Mouse (Mus musculus) 416B (cell line): ENCODE measurements at regions not wholly inside any gene's neighbourhood (a gene's known extent, or its start where the extent isn't known, plus 50 kb on each side); places are given as distances from the start of the nearest gene placed in this dataset.
"Not testable (repeated sequence)": the region's sequence is repeated elsewhere in the genome, so short reads cannot be mapped to it uniquely, and the experiment has no call there.

Source experiments
- DNase-seq: peaks from one replicate; pipeline ENCODE4 v3.0.0; 2011; ENCODE audit warnings: low read depth

DNA sequence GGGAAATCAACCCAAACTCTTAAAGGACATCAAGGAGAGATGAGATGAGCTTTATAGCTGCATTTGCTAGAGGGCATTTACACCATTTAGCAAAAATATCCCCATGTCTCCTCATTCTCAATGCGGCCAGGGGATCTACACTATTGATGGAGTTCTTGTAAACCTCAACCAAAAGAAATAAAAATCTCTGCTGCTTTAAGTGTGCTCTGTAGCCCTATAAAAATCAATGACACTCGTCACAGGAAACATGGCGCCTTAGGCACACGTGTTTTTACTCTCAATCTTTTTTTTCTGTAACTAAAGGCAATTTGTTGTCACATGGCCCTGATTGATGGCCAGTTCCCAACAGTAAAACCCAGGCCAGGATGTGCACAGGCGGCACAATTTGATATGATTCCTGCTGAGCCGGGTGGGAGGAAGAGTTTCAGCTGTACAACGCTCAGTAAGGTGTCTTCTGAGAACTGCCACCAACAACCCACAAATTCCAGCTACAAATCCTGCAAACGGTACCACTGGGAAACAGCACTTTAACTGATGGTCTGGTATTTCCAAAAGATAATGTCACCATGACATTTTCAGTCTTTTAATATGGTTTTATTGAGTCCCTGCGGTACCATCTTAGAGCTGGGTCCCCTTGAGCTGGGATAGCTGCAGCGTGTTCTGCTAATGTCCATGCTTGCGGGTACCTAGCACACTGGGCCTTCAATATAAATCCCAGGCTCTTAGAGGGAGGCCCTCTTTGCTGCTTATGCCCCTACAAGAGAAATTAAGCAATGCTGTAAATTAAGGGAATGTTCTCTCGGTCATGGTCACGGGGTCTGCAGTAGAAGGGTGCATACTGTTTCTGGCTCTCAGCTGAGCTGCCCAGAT is 78.8 kb downstream of the Tpbg start:
- no peak for DNase-seq

DNA sequence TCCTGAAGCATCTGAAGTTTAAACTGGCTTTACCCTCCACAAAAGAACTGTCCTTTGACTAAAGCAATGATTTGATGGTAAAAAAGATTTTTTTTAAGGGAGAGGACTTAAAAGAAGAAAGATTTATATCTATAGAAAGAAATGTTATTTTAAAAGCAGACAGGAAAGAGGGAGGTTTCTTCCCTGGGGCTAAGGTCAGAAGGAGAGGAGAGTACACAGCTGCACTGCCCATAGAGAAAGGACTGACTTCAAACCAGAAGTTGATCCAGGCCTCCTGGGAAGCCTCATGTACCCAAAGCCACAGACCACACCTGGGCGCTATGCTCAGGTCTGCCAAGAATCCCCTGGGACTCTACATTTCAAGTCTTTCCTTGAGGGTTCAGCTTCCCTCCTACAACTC is 83.1 kb downstream of the Tpbg start:
- DNase-seq: no peak

DNA sequence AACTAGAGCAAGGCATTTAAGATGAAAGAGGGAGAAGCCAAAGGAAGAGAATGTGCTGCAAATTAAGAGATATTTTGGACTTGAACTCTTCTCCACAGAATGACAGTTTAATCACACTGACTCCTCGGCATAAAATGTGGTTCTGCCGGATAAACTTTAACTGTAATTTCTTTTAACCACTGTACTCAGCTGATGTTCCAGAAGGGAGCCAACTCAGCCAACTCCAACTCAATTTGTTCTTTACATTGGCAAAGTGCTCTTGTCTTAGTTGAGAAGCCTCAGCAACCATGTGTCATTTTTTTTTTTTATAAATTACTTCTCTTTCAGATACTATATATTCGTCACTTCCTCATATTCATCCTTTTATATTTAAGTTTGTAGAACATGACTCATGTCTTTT is 90.0 kb downstream of the Tpbg start:
- no peak for DNase-seq

DNA sequence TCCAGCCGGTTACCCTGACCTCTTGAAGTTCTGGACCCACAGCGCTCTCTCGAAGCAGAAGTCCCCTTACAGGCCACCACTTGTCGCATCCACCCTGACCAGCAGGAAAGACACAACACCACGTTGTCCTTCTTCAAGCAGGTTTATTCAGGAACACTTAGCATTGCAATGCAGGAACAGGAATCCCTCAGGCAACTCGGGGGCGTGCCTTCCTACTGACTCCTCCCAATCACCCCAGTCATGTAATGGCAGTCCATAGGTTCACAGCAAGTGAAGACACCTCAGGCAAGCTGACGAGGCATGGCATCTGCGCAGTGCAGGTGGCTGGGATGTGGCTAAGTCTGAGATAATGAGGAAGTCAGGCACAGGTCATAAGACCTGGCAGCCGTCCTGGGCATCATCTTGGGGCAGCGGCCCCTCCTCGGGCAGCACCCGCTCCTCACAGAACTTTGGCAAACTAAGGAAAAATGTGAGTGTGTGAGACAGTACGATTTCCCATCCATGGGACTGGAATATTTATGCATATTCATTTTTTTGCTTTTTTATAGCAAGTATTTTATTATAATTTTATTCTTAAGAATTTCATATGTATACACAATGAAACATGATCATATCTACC is 101.0 kb downstream of the Tpbg start:
- not testable (repeated sequence) for DNase-seq

DNA sequence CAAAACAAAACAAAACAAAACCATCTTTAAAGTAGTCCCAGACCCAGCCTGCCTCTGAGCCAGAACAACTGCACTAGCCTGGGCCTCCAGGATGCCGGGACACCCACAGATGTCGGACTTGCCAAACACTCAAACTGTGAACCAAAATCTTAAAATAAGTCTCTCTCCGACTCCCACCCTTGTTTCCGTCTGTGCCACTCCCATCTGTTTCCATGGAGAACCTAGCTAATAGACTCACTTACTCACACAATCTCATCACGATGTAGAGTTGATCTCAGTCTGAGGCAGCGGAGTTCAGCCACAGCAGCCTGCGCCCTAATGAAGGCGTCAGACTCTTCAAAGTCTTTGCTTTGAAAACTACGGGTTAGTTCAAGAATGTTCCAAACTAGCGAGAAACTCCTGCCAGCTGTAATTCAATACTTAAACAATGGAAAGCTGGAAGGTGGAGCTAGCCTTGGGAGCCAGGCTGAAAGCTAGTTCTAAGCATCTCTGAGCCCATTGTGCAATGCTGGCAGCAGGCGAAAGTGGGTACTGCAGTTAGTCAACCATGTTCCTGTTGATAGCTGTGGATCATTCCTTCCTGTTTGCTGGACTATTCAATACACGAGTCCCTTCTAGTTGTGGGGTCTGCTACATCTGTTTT is 106.4 kb downstream of the Tpbg start:
- no peak for DNase-seq

DNA sequence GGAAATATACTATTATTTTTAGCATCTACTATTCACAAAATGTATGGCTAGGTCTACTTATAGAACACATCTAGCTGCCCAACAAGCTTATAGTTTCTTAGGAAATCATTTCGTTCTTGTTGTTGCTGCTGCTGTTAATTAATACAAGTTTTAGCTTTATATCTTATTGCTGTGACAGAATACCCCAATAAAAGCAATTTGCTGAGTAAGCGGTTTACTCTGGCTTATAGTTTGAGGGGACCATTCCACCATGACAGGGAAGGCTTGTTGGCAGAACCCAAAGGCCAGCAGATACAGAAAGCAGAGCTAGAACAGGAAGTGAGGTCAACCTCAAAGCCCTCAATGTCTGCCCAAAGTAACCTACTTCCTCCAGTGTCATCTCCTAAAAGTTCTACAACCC is 109.6 kb downstream of the Tpbg start:
- peak; percentile 6 for DNase-seq

DNA sequence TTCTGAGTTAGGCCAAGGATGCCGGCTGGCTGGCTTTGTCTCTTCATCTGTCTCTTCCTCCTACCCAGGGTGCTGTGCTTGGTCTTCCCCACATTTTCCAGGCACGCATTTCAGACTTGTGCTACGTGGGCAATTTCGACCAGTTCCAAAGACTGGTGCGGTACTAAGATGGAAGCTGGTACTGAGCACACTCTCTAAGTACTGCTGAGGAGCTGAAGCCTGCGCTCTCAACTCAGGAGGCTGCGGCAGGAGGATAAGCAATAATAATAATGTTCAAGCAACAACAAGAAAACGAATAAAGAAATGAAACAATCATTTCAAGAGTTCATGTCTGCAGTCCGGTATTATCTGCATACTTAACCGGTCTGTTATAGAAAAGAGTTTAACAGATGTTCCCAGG is 127.9 kb downstream of the Tpbg start:
- DNase-seq: no peak

DNA sequence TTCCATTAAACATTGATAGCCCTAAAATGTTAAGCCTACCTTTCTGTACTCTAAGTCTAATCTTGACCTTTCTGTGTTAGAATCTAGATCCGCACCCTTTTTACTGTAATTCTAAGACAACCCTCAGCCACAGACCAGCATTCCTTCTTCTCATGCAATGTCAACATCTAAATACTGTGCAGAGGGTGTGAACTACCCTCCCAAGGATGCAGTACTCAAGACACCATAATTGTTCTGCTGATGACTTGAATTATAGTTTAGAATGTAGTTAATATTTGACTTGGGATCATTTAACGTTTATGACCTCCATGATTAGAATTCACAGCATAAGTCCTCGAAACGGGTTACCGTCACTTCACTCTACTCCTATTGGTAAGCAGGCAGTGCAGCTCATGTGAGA is 139.2 kb downstream of the Tpbg start:
- no peak for DNase-seq

DNA sequence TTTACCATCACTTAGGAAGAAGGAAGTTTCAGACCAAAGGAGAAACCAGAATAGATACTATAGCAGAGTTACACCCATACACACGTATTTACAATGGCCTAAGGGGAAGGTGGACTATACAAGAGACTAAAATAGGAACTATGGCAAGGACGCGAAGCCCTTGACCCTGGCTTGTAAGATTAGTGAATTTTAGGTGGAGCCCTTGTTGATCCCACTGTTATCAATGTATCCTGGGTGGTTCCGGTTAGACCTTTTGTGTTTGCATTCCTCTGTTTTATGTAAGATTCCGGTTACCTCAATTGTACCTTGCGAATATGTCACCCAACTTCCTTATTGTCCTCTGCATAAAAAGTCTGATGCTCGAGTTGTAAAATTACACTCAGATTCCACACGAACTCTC is 141.3 kb downstream of the Tpbg start:
- DNase-seq: not testable (repeated sequence)

DNA sequence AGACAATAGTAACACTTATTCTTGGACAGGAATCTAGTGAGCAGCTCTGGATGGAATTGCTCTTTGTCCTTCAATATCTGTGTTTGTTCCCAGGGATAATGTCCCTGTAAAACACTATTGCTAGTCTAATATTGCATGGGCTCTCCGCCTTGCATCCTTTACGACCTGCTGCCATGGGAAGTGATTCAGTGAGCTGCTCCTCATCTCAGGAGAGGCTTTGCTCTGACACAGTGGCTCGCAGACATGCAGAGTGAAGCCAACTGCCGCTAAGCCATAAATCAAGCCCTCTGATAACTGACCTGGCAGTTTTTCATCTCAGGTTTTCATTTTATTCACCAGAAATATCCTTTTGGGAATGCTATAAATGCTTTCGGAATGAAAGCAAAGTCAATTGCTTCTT is 143.5 kb downstream of the Tpbg start:
- no peak for DNase-seq

DNA sequence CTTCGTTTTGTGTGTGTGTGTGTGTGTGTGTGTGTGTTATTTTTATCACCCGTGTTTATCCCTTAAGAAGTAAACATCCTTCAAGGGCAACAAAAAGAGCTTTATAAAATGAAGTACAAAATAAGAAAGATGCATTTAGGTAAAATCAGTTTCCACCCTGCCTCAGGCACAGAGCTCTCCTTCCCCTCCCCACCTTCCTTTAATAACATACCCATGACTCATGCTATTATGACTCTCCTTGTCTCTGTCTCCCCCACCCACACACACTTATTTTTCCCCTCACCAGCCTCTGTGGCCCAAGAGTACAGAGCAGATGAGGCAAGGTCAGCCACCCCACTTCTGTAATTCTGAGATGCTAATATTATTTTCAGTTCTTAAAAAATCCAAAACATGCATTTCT is 144.0 kb downstream of the Tpbg start:
- no peak for DNase-seq

DNA sequence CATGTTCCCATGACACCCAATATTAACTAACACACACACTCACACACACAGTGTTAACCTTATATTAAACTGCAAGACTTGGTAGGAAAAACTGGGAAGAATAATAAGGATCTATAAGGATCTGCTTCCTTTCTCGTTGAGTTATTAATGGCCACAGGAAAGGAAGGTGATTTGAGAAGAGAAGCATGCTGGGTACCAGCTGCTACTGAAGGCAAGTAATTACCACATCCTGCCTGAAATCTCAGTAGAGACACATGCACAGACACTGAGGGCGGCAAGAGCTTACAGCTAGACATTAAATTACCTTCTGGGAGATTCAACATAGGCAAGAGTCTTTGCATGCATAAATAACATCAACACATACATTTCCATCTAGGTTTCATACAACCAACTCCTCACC is 160.8 kb downstream of the Tpbg start:
- DNase-seq: no peak

DNA sequence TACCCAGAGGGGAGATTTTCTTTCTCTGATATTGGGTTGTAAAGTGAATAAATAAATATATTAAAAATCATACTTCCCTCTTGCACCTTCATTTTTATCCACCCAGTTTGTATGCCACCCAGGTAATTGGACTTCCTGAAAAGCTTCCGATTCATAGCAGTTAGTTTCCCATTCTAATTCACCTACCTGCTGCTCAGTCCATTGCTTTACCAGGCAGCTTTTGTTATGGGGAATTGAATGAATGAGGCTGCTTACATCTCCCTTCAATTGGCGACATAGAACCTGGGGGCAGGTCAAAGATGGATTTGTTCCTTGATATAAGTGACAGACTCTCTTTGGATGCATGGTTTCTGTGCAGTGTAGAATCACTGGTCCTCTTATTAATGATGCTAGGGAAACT is 169.5 kb downstream of the Tpbg start:
- no peak for DNase-seq

DNA sequence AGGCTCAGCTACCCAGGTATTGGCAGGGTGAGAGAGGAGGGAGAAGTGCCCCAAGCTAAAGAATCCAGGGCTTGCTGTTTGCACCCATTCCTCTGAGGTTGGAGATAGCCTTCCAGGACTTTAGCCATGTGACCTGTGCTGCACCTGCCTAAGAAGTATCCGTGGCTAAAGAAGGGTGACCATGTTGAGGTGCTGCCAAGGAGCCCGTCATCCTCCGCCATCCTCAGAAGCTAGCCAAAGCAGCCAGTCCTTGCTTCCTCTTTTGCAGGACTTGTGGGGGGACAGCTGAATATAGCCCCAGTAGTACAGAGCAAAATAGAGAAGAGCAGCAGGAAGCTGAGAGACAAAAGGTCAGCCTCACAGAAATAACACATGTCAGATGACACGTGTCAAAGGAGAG is 173.7 kb downstream of the Tpbg start:
- DNase-seq: no peak

DNA sequence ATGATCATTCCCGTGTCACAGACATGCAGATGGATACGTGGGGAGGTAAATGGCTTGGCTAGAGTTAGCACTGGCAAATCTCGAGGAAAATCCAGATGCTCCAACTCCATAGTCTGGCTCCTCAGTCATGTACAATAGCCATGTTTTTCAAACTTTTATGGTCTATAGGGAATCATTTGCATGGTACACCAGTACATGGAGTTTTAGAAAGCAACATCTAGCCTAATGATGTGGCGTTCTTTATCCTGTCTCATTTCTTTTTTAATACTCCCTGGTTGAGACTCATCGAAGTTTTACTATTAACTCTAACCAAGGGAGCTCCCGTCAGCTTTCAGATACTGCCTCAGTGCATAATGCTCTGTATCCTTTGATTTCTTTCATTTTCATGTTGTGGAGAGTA is 178.0 kb downstream of the Tpbg start:
- DNase-seq: no peak

DNA sequence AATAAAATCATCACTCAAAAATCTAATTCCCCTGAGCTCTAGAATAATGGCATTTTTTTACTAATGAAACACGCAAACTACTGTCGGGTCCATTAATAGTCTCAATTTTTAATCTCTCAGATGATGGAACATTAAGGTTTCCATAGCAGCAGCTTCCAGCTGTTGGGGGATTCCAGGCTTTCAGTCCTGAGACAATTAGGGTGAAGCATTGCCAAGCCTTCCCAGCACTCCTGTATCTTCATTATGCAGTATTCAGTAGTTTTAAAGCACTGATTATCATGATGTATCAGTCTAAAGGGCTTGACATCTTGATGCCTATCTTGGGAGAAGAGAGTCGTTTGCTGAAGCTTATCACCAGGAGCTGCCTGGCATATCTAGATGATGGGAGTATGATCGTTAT is 178.6 kb downstream of the Tpbg start:
- DNase-seq: no peak

DNA sequence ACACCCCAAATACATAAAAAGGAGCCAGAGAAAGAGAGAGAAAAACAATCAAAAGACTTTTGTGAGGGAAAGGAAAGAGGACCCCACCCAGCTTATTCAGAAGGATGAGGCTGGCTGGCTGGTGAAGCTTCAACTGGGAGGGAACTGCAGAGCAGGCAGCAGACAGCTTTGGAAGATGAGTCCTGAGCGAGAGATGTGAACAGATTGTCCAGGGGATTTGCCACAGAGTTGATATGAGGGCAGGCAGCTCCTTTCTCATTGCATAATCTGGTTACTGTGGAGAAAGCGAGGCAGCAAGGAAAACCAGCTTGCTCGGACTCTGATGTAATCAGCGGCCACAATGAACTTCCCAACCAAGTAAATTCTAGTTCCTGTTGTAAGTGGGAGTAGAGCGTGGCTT is 188.6 kb downstream of the Tpbg start:
- DNase-seq: no peak

DNA sequence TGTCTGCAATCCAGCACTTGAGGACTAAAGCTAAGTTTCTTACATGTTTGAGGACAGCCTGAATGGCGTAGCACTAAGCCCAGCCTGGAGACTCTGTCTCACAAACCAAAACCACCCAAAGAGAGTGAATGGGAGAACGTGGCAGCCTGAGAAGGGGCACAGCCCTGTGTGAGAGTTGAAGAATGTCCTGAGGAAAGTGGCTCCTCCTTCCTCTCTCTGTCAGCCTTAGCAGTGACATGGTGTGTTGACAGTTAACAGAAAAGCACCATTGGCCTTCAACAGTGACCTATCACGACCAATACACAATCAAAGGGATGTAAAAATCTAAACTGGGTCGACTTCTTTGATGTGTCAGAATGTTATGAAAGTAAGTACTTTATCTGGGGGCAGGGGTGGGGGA is 201.9 kb downstream of the Tpbg start:
- DNase-seq: no peak

DNA sequence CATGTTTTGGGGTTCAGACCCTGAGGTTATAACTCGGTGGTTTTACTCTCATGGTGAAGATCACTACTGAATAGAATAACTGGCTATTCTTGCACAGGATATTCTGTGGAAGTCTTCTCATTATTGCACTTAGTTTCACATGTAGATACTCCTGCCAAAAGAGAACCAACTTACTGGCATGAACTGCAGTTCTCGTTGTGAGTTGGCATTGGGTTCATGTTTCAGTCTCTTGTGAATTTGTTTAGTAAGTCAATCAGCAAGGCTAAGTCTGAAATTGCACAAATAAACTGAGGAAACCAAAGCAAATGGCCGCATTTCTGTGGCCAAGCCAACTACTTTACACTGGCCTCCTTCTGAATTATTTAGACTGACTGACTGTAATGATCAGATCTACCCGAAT is 215.9 kb downstream of the Tpbg start:
- no peak for DNase-seq

DNA sequence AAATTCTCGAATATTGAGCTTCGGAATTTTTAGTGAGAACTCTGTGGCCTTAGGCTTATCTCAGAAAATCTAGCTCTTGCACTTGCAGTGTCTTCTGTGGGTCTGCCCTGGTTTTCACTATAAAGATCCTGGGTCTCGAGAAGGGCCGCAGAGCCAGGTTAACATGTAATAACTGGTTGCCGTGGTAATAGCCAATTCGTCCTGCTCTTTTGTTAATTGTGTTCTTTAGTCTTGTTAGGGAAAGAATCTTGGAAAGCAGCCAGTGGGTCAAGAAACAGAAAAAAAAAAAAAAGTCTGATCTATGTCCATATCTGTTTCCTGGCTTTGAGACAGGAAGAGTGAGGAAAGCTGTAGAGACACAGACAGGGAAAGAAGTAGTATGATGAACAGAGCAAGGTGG is 217.9 kb downstream of the Tpbg start:
- no peak for DNase-seq

DNA sequence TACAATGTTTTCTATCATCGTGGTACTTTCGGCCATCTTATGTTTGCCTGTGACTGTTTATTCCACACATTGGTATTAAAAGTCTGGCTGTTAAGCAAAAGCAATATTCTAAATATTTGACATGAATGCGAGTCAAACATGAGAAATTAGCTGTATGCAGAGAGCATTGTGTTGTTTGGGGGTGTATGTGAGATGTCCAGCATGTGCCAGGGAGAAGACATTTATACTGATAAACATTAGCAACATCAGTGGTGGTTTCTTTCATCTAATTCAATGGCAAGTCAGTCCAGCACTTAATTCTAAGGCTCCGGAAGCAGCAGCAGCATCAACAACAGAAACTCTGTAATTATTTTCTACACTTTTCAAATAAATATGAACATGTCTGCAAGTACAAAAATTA is 219.1 kb downstream of the Tpbg start:
- no peak for DNase-seq

DNA sequence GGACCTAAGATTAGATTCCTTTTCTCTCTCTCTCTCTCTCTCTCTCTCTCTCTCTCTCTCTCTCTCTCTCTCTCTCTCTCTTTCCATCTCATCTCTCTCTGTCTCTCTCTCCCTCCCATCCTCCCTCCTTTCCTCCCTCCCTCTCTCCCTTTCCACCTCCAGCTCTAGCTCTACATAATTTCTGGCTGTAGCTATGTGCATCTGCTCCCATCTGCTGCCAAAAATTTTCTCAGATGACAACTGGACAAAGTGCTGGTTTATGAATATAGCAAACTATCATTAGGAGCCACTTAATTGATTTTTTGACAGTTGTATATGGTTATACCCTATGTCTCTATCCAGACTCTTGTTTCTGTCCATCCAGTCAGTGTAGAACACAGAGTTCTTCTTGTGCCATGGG is 237.1 kb downstream of the Tpbg start:
- DNase-seq: no peak

DNA sequence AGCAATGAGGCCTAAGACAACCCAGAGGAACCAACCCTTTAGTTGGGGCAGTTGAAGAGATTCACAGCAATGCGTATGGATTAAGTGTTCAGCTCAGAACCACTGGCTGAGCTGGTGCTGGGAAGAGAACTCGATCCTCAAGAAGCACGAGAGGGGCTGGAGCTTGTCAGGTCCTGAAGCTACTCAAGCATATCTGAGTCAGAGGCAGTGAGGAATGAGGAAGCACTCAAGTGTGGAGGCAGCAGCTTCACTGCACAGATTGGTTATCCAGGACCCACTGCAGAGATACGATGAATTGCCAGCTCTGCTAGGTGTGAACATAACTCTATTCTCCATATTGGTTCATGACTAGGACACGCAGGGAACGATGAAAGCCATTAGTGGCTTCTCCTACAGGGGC is 239.7 kb downstream of the Tpbg start:
- no peak for DNase-seq

DNA sequence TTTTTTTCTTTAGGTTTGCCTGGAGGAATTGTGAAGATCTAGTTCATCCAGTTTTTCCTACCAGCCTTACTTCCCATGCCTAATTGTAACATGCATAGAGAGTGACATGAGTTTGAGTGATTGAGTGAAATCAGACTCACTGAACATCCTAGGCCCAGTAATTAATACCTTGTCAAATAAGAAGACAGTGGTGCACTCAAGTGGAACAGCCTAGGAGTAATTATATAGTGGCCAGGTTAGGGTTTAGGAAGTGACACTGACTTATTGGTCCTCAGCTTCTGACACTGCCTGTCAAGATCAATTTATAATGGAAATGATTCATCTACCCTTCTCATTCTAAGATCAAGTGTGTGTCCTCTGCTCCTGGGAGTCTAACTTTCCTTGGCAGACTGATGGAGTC is 250.8 kb downstream of the Tpbg start:
- DNase-seq: no peak
